Mouse (Mus musculus): Measurements from ENCODE around the gene Olfr45. TPM values are rescaled to one million over a fixed set of nuclear protein-coding genes. Genes with fewer than 3 reads are reported as not detected.

The Olfr45 gene
- total RNA-seq, 1 experiment: not detected

GRCm38 (mm10) chr7:140696967-140697366, 15.2 kb downstream of the Olfr45 start, which contains the start of gene Olfr541:
Gene Olfr541 (plus strand): TSS chr7:140697267.
- in situ Hi-C loops (cut with MboI; ENCODE audit: low sequenced_read_pairs in 2 of 2, unreplicated experiment in 2 of 2): no loop called here
- no peak for DNase-seq (ENCODE audit: low read depth, low spot score)
- no peaks in the 10 kb centered on the region for H3K36me3 ChIP-seq (ENCODE audit: control insufficient read depth, insufficient read depth, low read length, poor library complexity, severe bottlenecking)

GRCm38 (mm10) chr7:140706348-140706747, 24.6 kb downstream of the Olfr45 start:
- in situ Hi-C loops (cut with MboI; ENCODE audit: low sequenced_read_pairs in 2 of 2, unreplicated experiment in 2 of 2): no loop called here
- no peak overlapping the region for H3K9ac ChIP-seq (ENCODE audit: insufficient read depth, low read depth, low read length, poor library complexity, severe bottlenecking)
- H3K27ac ChIP-seq (ENCODE audit: insufficient read depth, low read depth, low read length, poor library complexity, severe bottlenecking): no peak overlapping the region
- no peak for DNase-seq (ENCODE audit: low read depth, low spot score)
- no peak overlapping the region for H3K4me3 ChIP-seq (ENCODE audit: insufficient read depth in 1 of 2, low read depth in 1 of 2, low read length in 2 of 2, poor library complexity in 1 of 2, severe bottlenecking in 1 of 2)
- H3K36me3 ChIP-seq (ENCODE audit: control insufficient read depth, insufficient read depth, low read length, poor library complexity, severe bottlenecking): no peaks in the 10 kb centered on the region
- no peaks in the 10 kb centered on the region for H3K9me3 ChIP-seq (ENCODE audit: control insufficient read depth, insufficient read depth, low read depth, low read length)
- no peaks in the 10 kb centered on the region for H3K4me1 ChIP-seq (ENCODE audit: control insufficient read depth in 2 of 2, insufficient read depth in 2 of 2, low read length in 2 of 2, poor library complexity in 1 of 2)
- TF ChIP-seq MAFK (IDR thresholded peaks at IDR 0.05; ENCODE audit: insufficient read depth, low read depth, low read length): no peak
- TF ChIP-seq CHD2 (IDR thresholded peaks at IDR 0.05; ENCODE audit: low read depth, low read length): no peak
- TF ChIP-seq HCFC1 (IDR thresholded peaks at IDR 0.05; ENCODE audit: borderline replicate concordance, insufficient read depth, low read length): no peak
- TF ChIP-seq ZC3H11A (IDR thresholded peaks at IDR 0.05; ENCODE audit: borderline replicate concordance, low read depth, low read length): no peak
- no peak for TF ChIP-seq ZNF384 (IDR thresholded peaks at IDR 0.05; ENCODE audit: low read depth, low read length)

More at GRCm38 (mm10) chr7:140696967-140697366, 15.2 kb downstream of the Olfr45 start, which contains the start of gene Olfr541:
- no peak for TF ChIP-seq CHD2 (IDR thresholded peaks at IDR 0.05; ENCODE audit: low read depth, low read length)
- TF ChIP-seq MAFK (IDR thresholded peaks at IDR 0.05; ENCODE audit: insufficient read depth, low read depth, low read length): no peak
- TF ChIP-seq ZC3H11A (IDR thresholded peaks at IDR 0.05; ENCODE audit: borderline replicate concordance, low read depth, low read length): no peak
- no peak for TF ChIP-seq HCFC1 (IDR thresholded peaks at IDR 0.05; ENCODE audit: borderline replicate concordance, insufficient read depth, low read length)
- TF ChIP-seq ZNF384 (IDR thresholded peaks at IDR 0.05; ENCODE audit: low read depth, low read length): no peak
- H3K9ac ChIP-seq (ENCODE audit: insufficient read depth, low read depth, low read length, poor library complexity, severe bottlenecking): no peak within 1 kb of the TSS
- no peaks in the 10 kb centered on the region for H3K4me1 ChIP-seq (ENCODE audit: control insufficient read depth in 2 of 2, insufficient read depth in 2 of 2, low read length in 2 of 2, poor library complexity in 1 of 2)
- H3K27ac ChIP-seq (ENCODE audit: insufficient read depth, low read depth, low read length, poor library complexity, severe bottlenecking): no peak within 1 kb of the TSS
- H3K9me3 ChIP-seq (ENCODE audit: control insufficient read depth, insufficient read depth, low read depth, low read length): no peaks in the 10 kb centered on the region
- H3K4me3 ChIP-seq (ENCODE audit: insufficient read depth in 1 of 2, low read depth in 1 of 2, low read length in 2 of 2, poor library complexity in 1 of 2, severe bottlenecking in 1 of 2): no peak within 1 kb of the TSS

DNA sequence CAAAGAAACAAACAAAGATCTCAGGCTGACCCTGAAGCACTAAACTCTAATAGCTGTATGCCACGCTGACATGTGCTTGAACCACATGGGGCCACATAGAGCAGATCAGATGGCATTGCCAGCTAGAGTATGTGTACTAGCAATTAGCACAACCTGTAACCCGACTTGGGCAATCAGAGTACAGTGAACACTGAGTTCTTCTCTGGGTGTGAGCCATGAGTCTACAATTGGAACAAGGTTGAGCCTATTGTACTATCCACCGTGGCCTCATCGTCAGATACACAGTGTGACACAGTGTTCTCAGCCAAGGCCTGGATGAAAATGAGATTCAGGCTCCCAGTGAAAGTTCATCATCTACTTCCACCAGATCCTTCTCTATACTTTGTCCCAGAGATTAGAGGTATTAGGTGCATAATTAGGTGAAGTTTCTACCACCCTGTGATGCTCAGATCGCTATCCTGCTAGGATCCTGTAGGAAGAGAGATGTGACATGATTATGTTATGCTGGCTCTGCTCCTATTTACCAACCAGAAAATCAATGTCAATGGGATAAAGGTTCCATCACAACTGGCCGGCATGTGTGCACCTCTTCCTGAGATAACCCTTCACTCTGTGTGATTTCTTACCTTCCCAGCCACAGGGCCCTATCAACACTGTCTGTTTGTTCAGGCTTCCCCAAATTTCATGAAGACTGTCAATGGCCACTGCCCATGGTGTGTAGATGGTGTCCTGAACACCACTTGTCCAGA, 26.0 kb downstream of the Olfr45 start:
- Histone ChIP-seq H3K4me1 (ENCODE audit: control insufficient read depth in 2 of 2, insufficient read depth in 2 of 2, low read length in 2 of 2, poor library complexity in 1 of 2) (no peaks in the 10 kb centered on the region), H3K36me3 (ENCODE audit: control insufficient read depth, insufficient read depth, low read length, poor library complexity, severe bottlenecking) (no peaks in the 10 kb centered on the region), H3K4me3 (ENCODE audit: insufficient read depth in 1 of 2, low read depth in 1 of 2, low read length in 2 of 2, poor library complexity in 1 of 2, severe bottlenecking in 1 of 2) (no peak overlapping the region), H3K9ac (ENCODE audit: insufficient read depth, low read depth, low read length, poor library complexity, severe bottlenecking) (no peak overlapping the region), H3K9me3 (ENCODE audit: control insufficient read depth, insufficient read depth, low read depth, low read length) (no peaks in the 10 kb centered on the region), H3K27ac (ENCODE audit: insufficient read depth, low read depth, low read length, poor library complexity, severe bottlenecking) (no peak overlapping the region)
- DNase-seq (ENCODE audit: low read depth, low spot score): no peak
- TF ChIP-seq CHD2 (IDR thresholded peaks at IDR 0.05; ENCODE audit: low read depth, low read length) (no peak), ZC3H11A (IDR thresholded peaks at IDR 0.05; ENCODE audit: borderline replicate concordance, low read depth, low read length) (no peak), HCFC1 (IDR thresholded peaks at IDR 0.05; ENCODE audit: borderline replicate concordance, insufficient read depth, low read length) (no peak)
- in situ Hi-C loops (cut with MboI; ENCODE audit: low sequenced_read_pairs in 2 of 2, unreplicated experiment in 2 of 2): no loop called here

DNA sequence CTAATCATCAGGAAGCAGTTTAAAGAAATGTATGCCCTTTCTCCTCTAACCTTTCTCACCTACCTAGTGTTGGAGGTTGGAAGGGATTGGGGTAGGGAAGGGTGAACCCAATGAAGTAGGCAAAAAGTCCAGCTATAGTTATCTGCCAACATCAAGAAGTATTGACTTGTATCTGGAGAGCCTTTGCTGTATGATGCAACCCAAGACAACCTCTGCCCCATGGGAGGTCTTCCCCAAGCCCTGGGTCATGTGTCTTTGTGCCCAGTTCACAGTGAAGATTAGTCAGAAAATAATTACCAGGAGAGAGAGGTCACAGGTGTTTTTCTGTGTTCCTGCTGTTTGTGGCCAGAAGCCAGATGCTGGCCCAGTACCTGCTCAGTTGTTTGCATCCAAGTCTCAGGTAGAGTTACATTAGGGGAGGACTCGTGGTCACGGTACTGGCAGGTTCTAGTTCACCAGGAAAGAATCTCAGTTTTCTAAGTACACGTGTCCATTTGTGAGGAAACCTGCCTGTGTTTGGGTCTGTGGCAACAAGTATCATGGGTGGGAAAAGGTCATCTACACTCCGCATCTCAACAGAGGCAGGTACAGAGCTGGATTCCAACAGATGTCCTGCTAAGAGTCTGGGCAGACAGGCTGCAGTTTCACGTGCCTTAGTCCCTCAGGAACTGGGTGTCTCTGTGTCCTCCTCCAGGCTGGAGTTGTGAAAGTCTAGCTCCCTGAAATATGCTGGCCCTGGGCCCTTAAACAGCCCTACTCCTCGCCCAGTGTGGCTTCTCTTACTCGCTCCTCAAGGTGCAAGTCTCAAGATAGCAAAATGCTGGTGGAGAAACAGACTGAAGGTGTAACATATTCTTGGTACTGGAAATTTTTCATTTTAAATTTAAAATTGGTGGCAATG, 35.7 kb downstream of the Olfr45 start:
- TF ChIP-seq ZC3H11A (IDR thresholded peaks at IDR 0.05; ENCODE audit: borderline replicate concordance, low read depth, low read length): no peak
- in situ Hi-C loops (cut with MboI; ENCODE audit: low sequenced_read_pairs in 2 of 2, unreplicated experiment in 2 of 2): no loop called here
- H3K9me3 ChIP-seq (ENCODE audit: control insufficient read depth, insufficient read depth, low read depth, low read length): no peaks in the 10 kb centered on the region
- no peaks in the 10 kb centered on the region for H3K36me3 ChIP-seq (ENCODE audit: control insufficient read depth, insufficient read depth, low read length, poor library complexity, severe bottlenecking)
- H3K9ac ChIP-seq (ENCODE audit: insufficient read depth, low read depth, low read length, poor library complexity, severe bottlenecking): no peak overlapping the region
- no peak overlapping the region for H3K27ac ChIP-seq (ENCODE audit: insufficient read depth, low read depth, low read length, poor library complexity, severe bottlenecking)
- H3K4me3 ChIP-seq (ENCODE audit: insufficient read depth in 1 of 2, low read depth in 1 of 2, low read length in 2 of 2, poor library complexity in 1 of 2, severe bottlenecking in 1 of 2): no peak overlapping the region
- DNase-seq (ENCODE audit: low read depth, low spot score): no peak
- H3K4me1 ChIP-seq (ENCODE audit: control insufficient read depth in 2 of 2, insufficient read depth in 2 of 2, low read length in 2 of 2, poor library complexity in 1 of 2): no peaks in the 10 kb centered on the region

Data from ES-E14 (cell line).